Mouse (Mus musculus) thymus, adult 18-20 months (tissue): ENCODE measurements at regions not wholly inside any gene's neighbourhood (a gene's known extent, or its start where the extent isn't known, plus 50 kb on each side); places are given as distances from the start of the nearest gene placed in this dataset.
"Not testable (repeated sequence)": the region's sequence is repeated elsewhere in the genome, so short reads cannot be mapped to it uniquely, and the experiment has no call there.

ENCODE experiments used
- DNase-seq, 2 experiments: peaks; one replicate each; pipeline ENCODE4 v3.0.0; 2022; ENCODE audit warnings: mixed read lengths in 2 of 2

GRCm38 (mm10) chr11:111996395-111996794 is 785.6 kb upstream of the Sox9 start:
- no peak for DNase-seq

DNA sequence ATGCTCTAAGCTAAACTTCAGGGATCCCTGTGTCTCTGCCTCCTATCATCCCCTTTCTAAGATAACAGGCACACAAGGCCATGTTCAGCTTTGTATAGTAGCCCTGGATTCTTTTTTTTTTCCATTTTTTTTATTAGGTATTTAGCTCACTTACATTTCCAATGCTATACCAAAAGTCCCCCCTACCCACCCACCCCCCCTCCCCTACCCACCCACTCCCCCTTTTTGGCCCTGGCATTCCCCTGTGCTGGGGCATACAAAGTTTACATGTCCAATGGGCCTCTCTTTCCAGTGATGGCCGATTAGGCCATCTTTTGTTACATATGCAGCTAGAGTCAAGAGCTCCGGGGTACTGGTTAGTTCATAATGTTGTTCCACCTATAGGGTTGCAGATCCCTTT is 771.2 kb upstream of the Sox9 start:
- not testable (repeated sequence) for DNase-seq

DNA sequence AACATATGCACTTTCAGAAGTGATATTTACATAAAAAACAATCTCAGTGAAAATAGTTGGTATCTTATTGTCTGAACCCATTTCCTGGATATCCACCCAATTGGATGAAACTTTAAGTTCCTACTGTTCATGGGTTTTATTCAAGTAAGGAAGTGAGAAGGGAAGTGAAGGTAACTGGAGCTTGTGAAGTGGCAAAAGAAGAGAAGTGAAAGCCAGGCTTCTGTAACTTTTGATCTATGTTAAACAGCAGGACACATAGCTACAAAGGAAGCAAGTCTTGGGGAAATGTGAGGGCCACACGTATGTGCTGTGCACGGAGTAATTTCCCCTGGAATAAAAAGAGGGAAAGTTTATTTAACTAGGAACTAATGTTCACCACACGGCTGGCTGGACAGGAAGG is 764.1 kb upstream of the Sox9 start:
- no peak for DNase-seq

GRCm38 (mm10) chr11:112028031-112028430 is 754.0 kb upstream of the Sox9 start:
- no peak for DNase-seq

DNA sequence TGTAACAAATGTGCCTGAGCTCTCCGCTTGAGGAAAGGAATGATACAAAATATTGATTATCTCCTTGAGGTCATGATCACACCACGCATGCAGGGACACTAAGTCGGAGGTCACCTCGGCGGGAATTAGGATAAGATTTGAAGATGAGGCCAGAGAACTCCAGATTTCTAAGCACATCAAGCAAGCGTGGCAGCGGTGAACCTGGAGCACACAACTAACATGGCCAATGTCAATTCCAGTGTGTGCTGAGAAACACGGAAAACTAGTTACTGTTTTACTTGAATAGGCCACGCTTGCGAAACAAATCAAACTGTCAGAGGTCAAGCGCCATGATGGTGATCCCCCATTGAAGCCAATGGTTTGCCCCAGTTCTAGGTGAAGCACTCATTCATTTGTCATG is 743.3 kb upstream of the Sox9 start:
- no peak for DNase-seq

GRCm38 (mm10) chr11:112044455-112044854 is 737.6 kb upstream of the Sox9 start:
- no peak for DNase-seq

- DNase-seq = no peak
Observed at GRCm38 (mm10) chr11:112045353-112045752, 736.7 kb upstream of the Sox9 start.

DNA sequence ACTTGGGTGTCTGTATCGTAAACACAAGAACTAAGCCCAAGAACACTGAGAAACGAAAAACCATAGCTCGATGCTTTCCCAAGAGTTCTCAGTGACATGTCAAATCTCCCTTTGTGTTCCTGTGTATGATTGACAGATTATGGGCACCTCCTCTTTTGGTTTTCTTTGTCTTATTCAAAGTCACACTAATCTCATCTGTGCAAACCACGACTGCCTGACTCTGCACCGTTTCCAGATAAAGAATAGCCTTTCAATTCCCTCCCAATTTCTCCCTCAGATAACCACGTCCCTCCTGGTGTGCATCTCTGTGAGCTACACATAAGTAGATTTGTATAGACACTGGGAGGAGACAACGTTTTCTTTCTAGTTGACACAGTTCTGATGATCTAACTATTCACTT is 731.7 kb upstream of the Sox9 start:
- DNase-seq = no peak

DNA sequence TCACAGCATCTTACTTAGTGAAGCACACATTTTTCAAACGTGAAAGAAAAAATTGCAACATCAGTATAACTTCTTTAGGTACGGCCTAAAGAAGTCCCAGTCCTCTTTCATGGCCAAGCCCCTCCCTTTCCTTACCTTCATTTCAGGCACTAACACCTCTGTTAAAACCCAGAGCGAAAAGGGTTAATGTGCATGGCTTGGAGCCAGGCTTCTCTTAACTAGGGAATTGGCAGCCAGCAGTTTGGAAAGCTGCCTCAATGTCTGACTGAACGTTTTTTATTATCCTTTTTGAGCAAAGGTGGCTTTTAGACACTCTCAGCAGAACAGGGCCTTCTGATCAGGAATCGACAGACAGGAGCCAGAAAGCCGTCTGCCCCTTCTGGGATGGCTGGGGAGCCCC is 726.4 kb upstream of the Sox9 start:
- DNase-seq = no peak

GRCm38 (mm10) chr11:112067176-112067575 is 714.8 kb upstream of the Sox9 start:
- DNase-seq = no peak

DNA sequence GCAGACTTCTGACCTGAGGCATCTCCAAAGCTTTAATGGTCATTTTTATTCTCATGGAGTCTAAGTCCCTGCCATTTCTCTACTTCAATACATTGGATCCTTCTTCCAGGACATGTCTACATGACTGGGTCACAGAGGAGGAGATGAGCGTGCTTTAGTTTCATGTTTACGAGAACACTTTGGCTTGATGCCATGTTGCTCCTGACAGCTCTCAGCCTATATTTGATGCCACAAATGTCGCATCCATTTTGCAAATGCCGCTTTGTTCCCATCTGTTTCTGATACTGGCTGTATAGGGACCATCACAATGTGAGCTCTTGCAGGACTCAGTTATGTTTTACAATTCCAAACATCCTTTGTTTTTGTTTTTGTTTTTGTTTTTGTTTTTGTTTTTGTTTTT is 713.2 kb upstream of the Sox9 start:
- no peak for DNase-seq

GRCm38 (mm10) chr11:112071571-112071970 is 710.5 kb upstream of the Sox9 start:
- no peak for DNase-seq

DNA sequence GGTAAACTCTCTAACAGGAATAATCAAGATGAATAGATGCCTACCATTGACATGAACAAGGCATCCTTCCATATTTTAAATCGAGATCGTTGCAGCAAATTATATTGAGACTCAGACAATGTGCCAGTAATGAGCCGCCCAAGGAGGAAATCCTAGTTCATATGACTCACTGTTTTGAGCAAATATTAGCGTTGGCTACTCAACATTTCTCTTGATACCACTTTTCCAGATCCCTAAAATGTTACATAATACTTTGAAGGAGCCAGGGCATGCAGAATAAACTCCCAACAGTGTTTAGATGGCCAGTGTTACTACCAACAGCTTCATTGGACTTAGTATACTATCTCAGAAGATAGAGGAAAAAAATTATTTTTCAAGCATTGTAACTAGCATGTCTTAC is 700.6 kb upstream of the Sox9 start:
- no peak for DNase-seq

DNA sequence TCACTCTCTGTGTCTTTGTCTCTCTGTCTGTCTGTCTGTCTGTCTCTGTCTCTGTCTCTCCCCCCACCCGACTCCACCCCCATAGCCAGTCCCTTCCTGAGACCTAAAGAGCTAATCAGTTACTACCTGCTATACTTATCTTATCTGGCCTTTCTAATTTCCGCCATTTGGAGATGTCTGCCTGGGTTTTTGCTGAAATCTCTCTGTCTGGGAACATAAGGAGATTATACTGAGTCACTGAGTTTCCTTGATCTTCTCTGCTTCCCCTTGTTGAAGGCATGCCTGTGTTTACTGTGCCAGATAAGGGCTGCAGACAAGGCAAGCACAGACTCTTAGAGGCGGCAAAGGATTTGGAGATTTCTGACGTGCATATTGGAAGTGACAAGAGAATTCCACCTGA is 699.0 kb upstream of the Sox9 start:
- no peak for DNase-seq

DNA sequence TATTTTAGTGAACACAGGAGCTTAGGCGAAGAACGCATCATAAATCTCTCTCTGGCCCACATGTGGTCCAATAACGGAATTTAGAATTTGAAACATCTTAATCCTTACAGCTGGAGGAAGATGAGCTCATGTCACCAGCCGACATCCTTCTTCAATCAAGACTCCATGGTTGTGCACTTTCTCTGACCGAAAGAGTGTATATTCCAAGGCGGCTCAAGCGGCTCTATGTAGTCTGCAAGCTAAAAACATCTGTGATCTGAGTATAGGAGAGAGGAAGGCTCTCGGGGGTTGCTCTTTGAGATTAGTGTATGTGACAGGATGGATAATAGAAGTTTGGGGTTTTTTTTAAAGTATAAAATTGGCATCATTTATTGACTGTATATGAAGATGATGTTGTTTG is 689.9 kb upstream of the Sox9 start:
- DNase-seq = no peak

- no peak for DNase-seq
Observed at GRCm38 (mm10) chr11:112095009-112095408, 687.0 kb upstream of the Sox9 start.

GRCm38 (mm10) chr11:112098161-112098560 is 683.9 kb upstream of the Sox9 start:
- no peak for DNase-seq

GRCm38 (mm10) chr11:112103252-112103651 is 678.8 kb upstream of the Sox9 start:
- DNase-seq = no peak

- DNase-seq = no peak
Observed at GRCm38 (mm10) chr11:112106891-112107290, 675.1 kb upstream of the Sox9 start.

DNA sequence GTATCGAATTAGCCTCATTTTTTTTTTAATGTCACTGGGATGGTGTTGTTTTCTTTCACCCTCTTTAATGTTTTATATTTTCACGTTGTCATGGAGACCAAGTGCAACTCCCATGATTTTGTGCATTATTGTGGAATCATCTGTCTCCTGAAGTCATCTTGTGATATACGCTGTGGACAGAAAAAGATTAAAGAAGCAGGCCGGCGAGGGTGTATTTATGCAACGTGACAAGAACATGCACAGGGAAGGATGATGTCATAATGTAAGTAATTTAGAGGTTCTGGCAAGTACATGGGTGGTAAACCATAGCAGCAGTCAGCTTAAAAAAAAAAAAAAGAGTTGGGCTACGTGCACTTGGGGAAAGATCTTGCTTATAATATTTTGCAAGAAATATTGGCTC is 674.7 kb upstream of the Sox9 start:
- DNase-seq = no peak

DNA sequence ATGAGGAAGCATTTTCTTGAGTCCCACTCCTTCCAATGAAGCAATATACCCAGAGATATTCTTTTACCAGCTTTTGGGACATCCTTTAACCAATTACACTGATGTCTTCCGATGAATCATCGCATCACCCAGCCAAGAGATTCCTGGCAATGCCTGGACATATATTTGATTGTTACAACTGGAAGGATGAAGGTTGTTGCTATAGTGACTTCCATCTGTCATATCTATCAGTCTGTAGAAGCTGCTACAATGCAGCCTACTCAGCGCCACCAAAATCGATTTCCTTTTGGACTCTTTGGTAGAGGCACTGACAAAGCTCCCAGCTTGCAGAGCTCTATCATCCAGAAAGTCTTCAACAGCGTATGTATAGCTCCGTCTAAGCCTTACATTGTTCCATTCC is 661.0 kb upstream of the Sox9 start:
- DNase-seq = no peak

DNA sequence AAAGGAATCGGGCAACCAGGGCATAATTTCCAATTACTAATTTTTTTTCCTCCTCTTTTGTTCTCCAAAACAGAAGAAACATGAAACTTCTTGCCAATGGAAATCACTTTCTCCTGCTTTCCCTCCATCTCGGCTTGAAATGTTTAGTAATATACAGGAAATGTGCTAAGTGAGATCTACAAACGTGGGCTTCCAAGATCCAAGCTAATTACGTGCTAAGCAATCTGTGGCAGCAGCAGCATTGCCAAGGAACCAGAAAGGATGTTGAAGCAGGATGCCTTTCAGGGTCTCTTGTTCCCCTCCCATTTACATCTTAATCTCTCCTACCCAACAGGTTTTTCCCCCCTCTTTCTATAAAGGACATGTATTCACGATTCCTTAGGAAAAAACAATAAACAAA is 660.2 kb upstream of the Sox9 start:
- no peak for DNase-seq

- DNase-seq = no peak
Observed at GRCm38 (mm10) chr11:112125249-112125933, 656.6 kb upstream of the Sox9 start.

DNA sequence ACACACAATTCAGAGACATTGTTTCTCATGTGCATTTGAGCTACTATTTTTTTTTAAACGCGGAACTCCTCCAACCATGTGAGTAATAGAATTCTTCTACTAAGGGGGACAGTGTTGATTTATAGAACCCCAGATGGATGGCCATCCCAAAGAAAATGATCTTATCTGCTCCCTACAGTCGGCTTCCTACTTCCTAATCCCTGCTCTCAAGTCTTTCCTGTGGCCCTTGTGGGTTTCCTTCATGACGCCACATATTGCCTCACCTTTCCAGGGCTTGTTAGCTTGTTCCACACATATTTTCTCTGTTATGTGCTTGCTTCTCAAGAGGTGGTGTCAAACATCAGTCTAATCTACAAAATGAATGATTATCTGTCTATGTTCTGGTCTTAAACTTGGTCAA is 651.9 kb upstream of the Sox9 start:
- DNase-seq = no peak

DNA sequence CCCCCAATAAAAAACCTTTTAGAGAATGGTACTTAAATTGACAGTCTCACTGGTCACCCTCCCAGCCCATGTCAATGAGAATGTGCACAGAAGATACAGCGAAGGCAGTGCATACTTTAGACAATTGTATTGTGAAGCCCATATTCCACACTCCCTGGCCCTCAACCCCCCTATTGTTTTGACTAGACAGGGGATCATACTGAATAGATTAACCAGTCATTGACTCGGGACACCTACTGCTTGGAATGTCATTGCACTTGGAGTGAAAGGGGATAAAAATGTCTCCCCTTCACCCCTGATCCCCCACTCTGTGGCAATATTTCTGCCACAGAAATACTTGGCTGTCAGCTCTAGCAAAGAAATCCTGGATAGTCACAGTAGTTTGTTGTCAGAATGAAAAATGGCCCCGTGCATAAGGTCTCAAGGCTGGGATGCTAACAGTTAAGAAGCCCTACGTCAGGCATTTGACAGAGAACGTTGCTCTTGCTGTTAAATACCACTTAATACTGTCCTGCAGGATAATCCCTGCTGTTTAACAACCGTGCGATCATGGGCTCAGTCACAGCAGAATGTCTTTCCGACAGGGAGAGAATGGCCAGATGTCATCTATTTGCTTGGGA is 644.5 kb upstream of the Sox9 start:
- no peak for DNase-seq
